Mouse (Mus musculus) ES-E14 (cell line): ENCODE data around the gene Tmem80.

Source experiments
- MAFK ChIP-seq: IDR thresholded peaks from 2 replicates; pipeline ENCODE4 v1.6.1; 2014; ENCODE audit warnings: mild to moderate bottlenecking, low read depth, low read length, inconsistent platforms; ENCODE audit not compliant: insufficient read depth
- ZC3H11A ChIP-seq: IDR thresholded peaks from 2 replicates; pipeline ENCODE4 v1.6.1; 2012; ENCODE audit warnings: low read depth, mild to moderate bottlenecking, inconsistent platforms, low read length, borderline replicate concordance
- ZNF384 ChIP-seq: IDR thresholded peaks from 2 replicates; pipeline ENCODE4 v1.6.1; 2012; ENCODE audit warnings: low read depth, low read length, inconsistent platforms

DNA sequence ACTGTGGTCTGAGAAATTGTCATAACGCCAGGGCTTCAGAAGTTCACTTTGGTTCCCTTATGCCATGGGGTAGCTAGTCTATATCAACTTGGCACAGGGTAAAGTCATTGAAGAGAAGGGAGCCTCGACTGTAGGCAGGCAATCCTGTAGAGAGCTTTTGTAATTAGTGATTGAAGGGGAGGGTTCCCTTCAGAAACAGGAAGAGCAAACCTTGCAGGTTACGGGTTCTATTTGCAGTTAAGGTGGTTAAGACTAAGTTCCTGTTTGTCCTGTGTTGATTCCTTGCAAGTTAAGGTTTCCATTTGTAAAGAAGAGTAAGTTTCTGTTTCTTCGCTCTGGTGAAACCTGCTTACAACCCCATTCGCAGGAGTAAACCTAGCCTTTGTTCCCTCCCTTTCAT, 42.4 kb downstream of the Tmem80 start:
- no peak for TF ChIP-seq ZC3H11A
- no peak for TF ChIP-seq ZNF384
- TF ChIP-seq MAFK = no peak
